Mouse (Mus musculus) hindbrain, postnatal 0 days (tissue): ENCODE measurements at regions not wholly inside any gene's neighbourhood (a gene's known extent, or its start where the extent isn't known, plus 50 kb on each side); places are given as distances from the start of the nearest gene placed in this dataset.

ENCODE experiments used
- ATAC-seq: fragments of 200-750 bp; cut with Nextera tagmentation; 2 replicates; pipeline ENCODE4 v1.8.0; 2017; ENCODE audit warnings: mild to moderate bottlenecking, moderate TSS enrichment, moderate library complexity
- DNase-seq: peaks from one replicate; pipeline ENCODE4 v3.0.0-alpha.2; 2015; ENCODE audit warnings: low spot score
- H3K27ac ChIP-seq: fragments of 300-500 bp; sonication (generic); 2 replicates; pipeline ENCODE4 v1.5.1; 2014; ENCODE audit warnings: mild to moderate bottlenecking
- H3K27me3 ChIP-seq: fragments of 300-500 bp; sonication (generic); 2 replicates; pipeline ENCODE4 v1.6.1; 2014; ENCODE audit warnings: low read length, mixed read lengths; ENCODE audit not compliant: insufficient read depth
- H3K36me3 ChIP-seq: fragments of 300-500 bp; sonication (generic); 2 replicates; pipeline ENCODE4 v1.6.1; 2014; ENCODE audit warnings: low read length, mixed read lengths; ENCODE audit not compliant: insufficient read depth
- H3K4me1 ChIP-seq: fragments of 300-500 bp; sonication (generic); 2 replicates; pipeline ENCODE4 v1.6.1; 2014; ENCODE audit warnings: antibody characterized with exemption, low read length, mixed read lengths; ENCODE audit not compliant: insufficient read depth
- H3K4me2 ChIP-seq: fragments of 300-500 bp; sonication (generic); 2 replicates; pipeline ENCODE4 v1.6.1; 2014; ENCODE audit warnings: low read depth, mild to moderate bottlenecking, low read length, moderate library complexity, mixed read lengths
- H3K4me3 ChIP-seq: fragments of 300-500 bp; sonication (generic); 2 replicates; pipeline ENCODE4 v1.5.1; 2014; ENCODE audit warnings: low read length
- H3K9ac ChIP-seq: fragments of 300-500 bp; sonication (generic); replicated peaks from 2 replicates; pipeline ENCODE4 v1.6.1; 2014; ENCODE audit warnings: mild to moderate bottlenecking, low read length, moderate library complexity, mixed read lengths
- H3K9me3 ChIP-seq: fragments of 300-500 bp; sonication (generic); 2 replicates; pipeline ENCODE4 v1.6.1; 2016; ENCODE audit warnings: low read length, mixed read lengths
- CTCF ChIP-seq: IDR thresholded peaks from 2 replicates; pipeline ENCODE4 v1.5.1; 2016; ENCODE audit warnings: antibody characterized with exemption, control low read depth, low read depth
- whole genome bisulfite sequencing: fragments of 180-500 bp; shearing (Covaris S2); extraction: QIAGEN DNeasy Blood & Tissue Kit; methylation state at CpG from one replicate; pipeline ENCODE4 v1.1.7; 2014; 5-methylcytosine and 5-hydroxymethylcytosine counted together

- no peaks in the 10 kb centered on the region for H3K36me3 ChIP-seq
- no peak for ATAC-seq
- no peaks in the 10 kb centered on the region for H3K4me1 ChIP-seq
- H3K4me2 ChIP-seq: no peak overlapping the region
- H3K9me3 ChIP-seq: no peaks in the 10 kb centered on the region
- TF ChIP-seq CTCF: no peak
- DNase-seq: no peak
- no peaks in the 10 kb centered on the region for H3K27me3 ChIP-seq
- 63% methylated on average over 5 of the region's 5 CpGs for WGBS
- H3K27ac ChIP-seq: no peak overlapping the region
- H3K4me3 ChIP-seq: no peak overlapping the region
- no peak overlapping the region for H3K9ac ChIP-seq
Measured at GRCm38 (mm10) chr2:171605064-171605463, 438.2 kb downstream of the Cbln4 start.

DNA sequence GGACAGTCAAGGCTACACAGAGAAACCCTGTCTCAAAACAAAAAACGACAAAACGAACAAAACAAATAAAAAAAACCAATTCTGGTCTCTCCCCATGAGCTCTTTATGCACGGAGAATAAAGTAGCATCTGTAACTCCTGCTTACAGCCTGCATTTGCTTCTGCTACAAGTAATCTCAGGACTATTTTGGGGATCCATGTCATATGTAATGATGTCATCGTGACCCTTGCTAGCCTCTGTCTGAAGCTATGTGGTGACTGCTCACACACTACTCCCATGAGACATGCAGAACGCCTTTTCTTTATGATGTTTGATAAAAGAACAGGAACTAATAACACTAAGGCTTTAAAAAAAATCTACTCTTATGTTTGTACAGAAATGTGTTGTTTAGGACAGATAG is 448.0 kb downstream of the Cbln4 start:
- Histone ChIP-seq H3K27me3 (no peaks in the 10 kb centered on the region), H3K4me2 (no peak overlapping the region), H3K27ac (no peak overlapping the region), H3K9me3 (no peaks in the 10 kb centered on the region), H3K4me1 (no peaks in the 10 kb centered on the region), H3K9ac (no peak overlapping the region), H3K36me3 (no peaks in the 10 kb centered on the region), H3K4me3 (no peak overlapping the region)
- ATAC-seq: no peak
- no peak for TF ChIP-seq CTCF
- WGBS: 71% methylated on average over 5 of the region's 5 CpGs
- DNase-seq: no peak

DNA sequence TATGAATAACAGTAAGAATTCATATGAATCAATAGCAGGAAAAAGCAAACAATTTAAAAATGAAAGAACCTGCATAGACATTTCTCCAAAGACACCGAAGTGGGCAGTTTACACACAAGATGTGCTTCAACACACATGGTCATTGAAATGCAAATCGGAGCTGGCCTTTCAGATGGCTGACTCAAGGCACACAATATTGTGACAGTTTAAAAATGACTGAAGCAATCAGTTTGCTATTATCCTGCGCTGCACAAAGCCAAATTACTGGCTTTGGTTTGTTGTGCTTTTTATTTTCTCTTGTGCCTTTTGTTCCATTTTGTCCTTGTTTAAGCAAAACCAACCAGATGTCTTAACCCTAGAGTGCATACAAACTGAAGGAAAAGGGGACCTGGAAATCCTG is 449.4 kb downstream of the Cbln4 start:
- TF ChIP-seq CTCF: no peak
- H3K27ac ChIP-seq: no peak overlapping the region
- no peaks in the 10 kb centered on the region for H3K9me3 ChIP-seq
- no peaks in the 10 kb centered on the region for H3K36me3 ChIP-seq
- H3K4me2 ChIP-seq: no peak overlapping the region
- H3K9ac ChIP-seq: no peak overlapping the region
- no peak overlapping the region for H3K4me3 ChIP-seq
- 29% methylated on average over 3 of the region's 3 CpGs for WGBS
- no peak for DNase-seq
- ATAC-seq: no peak
- H3K27me3 ChIP-seq: no peaks in the 10 kb centered on the region
- no peaks in the 10 kb centered on the region for H3K4me1 ChIP-seq

GRCm38 (mm10) chr2:171592315-171592714 is 451.0 kb downstream of the Cbln4 start:
- Histone ChIP-seq H3K4me2 (no peak overlapping the region), H3K4me3 (no peak overlapping the region), H3K9me3 (no peaks in the 10 kb centered on the region), H3K27ac (no peak overlapping the region), H3K4me1 (0 out of 2 replicates have a peak, but pooled peaks cover 7% of the 10 kb centered on the region), H3K9ac (no peak overlapping the region), H3K36me3 (no peaks in the 10 kb centered on the region), H3K27me3 (no peaks in the 10 kb centered on the region)
- WGBS: 78% methylated on average over 6 of the region's 6 CpGs
- no peak for TF ChIP-seq CTCF
- ATAC-seq (no peak), DNase-seq (no peak)

- Histone ChIP-seq H3K27me3 (no peaks in the 10 kb centered on the region), H3K4me3 (no peak overlapping the region), H3K9me3 (no peaks in the 10 kb centered on the region), H3K9ac (no peak overlapping the region), H3K4me2 (no peak overlapping the region), H3K4me1 (0 out of 2 replicates have a peak, but pooled peaks cover 7% of the 10 kb centered on the region), H3K27ac (no peak overlapping the region), H3K36me3 (no peaks in the 10 kb centered on the region)
- DNase-seq (no peak), ATAC-seq (no peak)
- WGBS: 24% methylated on average over 4 of the region's 4 CpGs
- TF ChIP-seq CTCF: no peak
Measured at GRCm38 (mm10) chr2:171588158-171588557, 455.1 kb downstream of the Cbln4 start.

DNA sequence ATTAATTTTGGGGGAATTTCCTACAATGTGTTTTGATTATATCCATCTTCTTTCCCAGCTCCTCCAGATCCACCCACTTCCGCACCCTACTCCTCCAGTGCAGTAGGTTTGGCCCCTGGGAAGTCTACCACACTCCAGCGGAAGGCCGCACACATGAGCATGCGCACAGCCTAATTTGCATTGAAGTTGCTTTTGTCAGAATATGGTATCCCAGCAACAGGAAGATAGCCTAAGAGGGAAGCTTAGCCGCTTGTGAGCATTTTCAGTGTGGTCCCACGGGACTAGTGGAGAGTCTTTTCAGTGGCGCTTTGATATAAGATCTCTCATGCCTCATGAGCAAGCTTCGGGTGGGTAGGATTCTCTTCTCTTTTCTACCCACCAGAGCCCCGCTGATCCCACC is 455.6 kb downstream of the Cbln4 start:
- TF ChIP-seq CTCF: no peak
- H3K27ac ChIP-seq: no peak overlapping the region

DNA sequence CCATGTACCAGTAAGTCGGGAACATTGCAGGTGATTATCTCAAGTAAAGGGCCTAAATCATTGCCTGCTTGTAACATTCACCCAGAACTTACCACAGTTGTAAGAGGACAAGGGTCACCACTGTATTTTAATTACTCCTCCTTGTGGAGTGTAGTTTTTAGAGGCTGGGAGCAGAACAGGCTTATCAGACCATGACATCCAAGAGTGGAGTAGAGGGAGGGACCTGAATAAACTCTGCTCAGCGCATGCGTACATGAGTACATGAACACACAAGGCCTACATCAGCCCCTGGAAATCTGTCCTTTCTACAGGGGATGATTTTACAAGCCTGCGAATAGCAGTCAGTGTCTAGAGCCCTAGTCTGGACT is 456.4 kb downstream of the Cbln4 start:
- Histone ChIP-seq H3K9ac (no peak overlapping the region), H3K9me3 (no peaks in the 10 kb centered on the region), H3K4me2 (no peak overlapping the region), H3K4me3 (no peak overlapping the region), H3K27me3 (no peaks in the 10 kb centered on the region), H3K27ac (no peak overlapping the region), H3K4me1 (0 out of 2 replicates have a peak, but pooled peaks cover 7% of the 10 kb centered on the region), H3K36me3 (no peaks in the 10 kb centered on the region)
- no peak for DNase-seq
- WGBS: 96% methylated on average over 4 of the region's 4 CpGs
- TF ChIP-seq CTCF: no peak
- ATAC-seq: no peak

More for the DNA sequence above, 455.6 kb downstream of the Cbln4 start:
- Histone ChIP-seq H3K4me3 (no peak overlapping the region), H3K9ac (no peak overlapping the region), H3K4me1 (0 out of 2 replicates have a peak, but pooled peaks cover 7% of the 10 kb centered on the region), H3K36me3 (no peaks in the 10 kb centered on the region), H3K9me3 (no peaks in the 10 kb centered on the region), H3K4me2 (no peak overlapping the region), H3K27me3 (no peaks in the 10 kb centered on the region)
- ATAC-seq (peak; percentile 49), DNase-seq (peak; percentile 79)
- WGBS: 21% methylated on average over 9 of the region's 9 CpGs
